Mouse (Mus musculus) hindbrain, embryonic 16.5 days (tissue): ENCODE measurements at regions not wholly inside any gene's neighbourhood (a gene's known extent, or its start where the extent isn't known, plus 50 kb on each side); places are given as distances from the start of the nearest gene placed in this dataset.
A peak's percentile ranks its signal among the peaks of the same experiment; 100 is the strongest.

Source experiments
- ATAC-seq: fragments of 200-750 bp; cut with Nextera tagmentation; 2 replicates; pipeline ENCODE4 v1.8.0; 2017; ENCODE audit warnings: moderate TSS enrichment, moderate library complexity
- H3K27ac ChIP-seq: fragments of 300-500 bp; sonication (generic); 2 replicates; pipeline ENCODE4 v1.5.1; 2014; ENCODE audit warnings: low read depth, mild to moderate bottlenecking, control low read depth, low read length, moderate library complexity
- H3K27me3 ChIP-seq: fragments of 300-500 bp; sonication (generic); replicated peaks from 2 replicates; pipeline ENCODE4 v1.6.1; 2014; ENCODE audit warnings: low read length; ENCODE audit not compliant: control insufficient read depth, insufficient read depth
- H3K36me3 ChIP-seq: fragments of 300-500 bp; sonication (generic); 2 replicates; pipeline ENCODE4 v1.6.1; 2014; ENCODE audit warnings: mild to moderate bottlenecking, low read length, moderate library complexity, mixed read lengths; ENCODE audit not compliant: control insufficient read depth, insufficient read depth
- H3K4me1 ChIP-seq: fragments of 300-500 bp; sonication (generic); 2 replicates; pipeline ENCODE4 v1.6.1; 2014; ENCODE audit warnings: low read depth, low read length; ENCODE audit not compliant: control insufficient read depth, insufficient read depth
- H3K4me2 ChIP-seq: fragments of 300-500 bp; sonication (generic); 2 replicates; pipeline ENCODE4 v1.6.1; 2014; ENCODE audit warnings: mild to moderate bottlenecking, low read length, control low read depth, moderate library complexity
- H3K4me3 ChIP-seq: fragments of 300-500 bp; sonication (generic); 2 replicates; pipeline ENCODE4 v1.5.1; 2014; ENCODE audit warnings: mild to moderate bottlenecking, low read length, control low read depth, moderate library complexity
- H3K9ac ChIP-seq: fragments of 300-500 bp; sonication (generic); 2 replicates; pipeline ENCODE4 v1.6.1; 2014; ENCODE audit warnings: low read depth, mild to moderate bottlenecking, control low read depth, low read length, moderate library complexity
- H3K9me3 ChIP-seq: fragments of 300-500 bp; sonication (generic); 2 replicates; pipeline ENCODE4 v1.6.1; 2014; ENCODE audit warnings: mild to moderate bottlenecking, low read length, moderate library complexity; ENCODE audit not compliant: control insufficient read depth
- WGBS: fragments of 180-500 bp; shearing (Covaris S2); extraction: QIAGEN DNeasy Blood & Tissue Kit; methylation state at CpG from one replicate; pipeline ENCODE4 v1.1.7; 2014; 5-methylcytosine and 5-hydroxymethylcytosine counted together

GRCm38 (mm10) chr4:54282934-54283333 lies 457.1 kb downstream of the Tmem38b start:
- Histone ChIP-seq H3K4me3 (no peak overlapping the region), H3K27me3 (no peaks in the 10 kb centered on the region), H3K4me2 (no peak overlapping the region), H3K27ac (no peak overlapping the region), H3K36me3 (no peaks in the 10 kb centered on the region), H3K4me1 (no peaks in the 10 kb centered on the region), H3K9ac (no peak overlapping the region), H3K9me3 (no peaks in the 10 kb centered on the region)
- 93% methylated on average over 13 of the region's 13 CpGs for WGBS
- ATAC-seq: no peak

DNA sequence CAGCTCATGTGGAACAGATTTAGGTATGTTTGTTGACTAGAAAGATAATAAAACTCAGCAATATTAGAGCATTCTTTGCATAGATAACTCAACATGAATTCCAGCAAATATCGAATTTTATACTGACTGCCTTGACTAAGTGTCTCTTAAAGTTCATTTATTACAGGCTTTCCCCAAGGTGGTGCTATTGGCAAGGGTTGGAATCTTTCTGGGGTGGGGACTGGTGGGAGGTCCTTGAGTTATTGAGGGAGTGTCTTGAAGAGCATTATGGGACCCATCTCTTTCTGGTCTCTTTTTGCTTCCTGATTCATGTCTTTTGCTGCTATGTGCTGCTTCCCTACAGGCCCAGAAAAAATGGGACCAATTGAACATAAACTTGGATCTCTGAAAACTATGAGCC lies 488.0 kb downstream of the Tmem38b start:
- ATAC-seq: no peak
- Histone ChIP-seq H3K9ac (no peak overlapping the region), H3K9me3 (no peaks in the 10 kb centered on the region), H3K36me3 (no peaks in the 10 kb centered on the region), H3K4me2 (no peak overlapping the region), H3K27me3 (no peaks in the 10 kb centered on the region), H3K4me3 (no peak overlapping the region), H3K27ac (no peak overlapping the region), H3K4me1 (no peaks in the 10 kb centered on the region)
- WGBS: 86% methylated on average over 1 of the region's 1 CpGs

DNA sequence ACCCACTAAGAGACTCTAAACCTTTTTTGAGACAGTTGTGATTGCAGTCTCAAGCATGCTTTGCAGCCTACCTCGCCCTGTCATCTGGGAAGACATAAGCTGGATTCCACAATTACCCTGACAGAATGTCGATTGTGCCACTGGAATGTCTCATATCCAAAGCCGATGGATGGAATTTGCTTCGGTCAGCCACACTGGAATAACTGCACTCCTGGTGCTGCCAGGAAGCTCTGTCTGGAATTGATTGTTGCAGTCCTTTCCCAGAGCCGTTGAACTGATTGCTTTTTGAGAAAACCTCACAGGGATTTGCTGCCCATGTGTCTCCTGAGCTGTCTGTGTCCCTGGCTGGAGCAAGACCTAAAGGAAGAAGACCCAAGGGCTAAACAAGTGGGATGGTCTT lies 499.0 kb downstream of the Tmem38b start:
- H3K27me3 ChIP-seq: no peaks in the 10 kb centered on the region
- peaks cover 8% of the 10 kb centered on the region for H3K4me1 ChIP-seq
- ATAC-seq: no peak
- H3K4me3 ChIP-seq: no peak overlapping the region
- H3K9me3 ChIP-seq: no peaks in the 10 kb centered on the region
- no peak overlapping the region for H3K27ac ChIP-seq
- 67% methylated on average over 5 of the region's 5 CpGs for WGBS
- no peak overlapping the region for H3K4me2 ChIP-seq
- H3K36me3 ChIP-seq: no peaks in the 10 kb centered on the region
- H3K9ac ChIP-seq: no peak overlapping the region

GRCm38 (mm10) chr4:54328273-54328672 lies 502.4 kb downstream of the Tmem38b start:
- 57% methylated on average over 5 of the region's 5 CpGs for WGBS

DNA sequence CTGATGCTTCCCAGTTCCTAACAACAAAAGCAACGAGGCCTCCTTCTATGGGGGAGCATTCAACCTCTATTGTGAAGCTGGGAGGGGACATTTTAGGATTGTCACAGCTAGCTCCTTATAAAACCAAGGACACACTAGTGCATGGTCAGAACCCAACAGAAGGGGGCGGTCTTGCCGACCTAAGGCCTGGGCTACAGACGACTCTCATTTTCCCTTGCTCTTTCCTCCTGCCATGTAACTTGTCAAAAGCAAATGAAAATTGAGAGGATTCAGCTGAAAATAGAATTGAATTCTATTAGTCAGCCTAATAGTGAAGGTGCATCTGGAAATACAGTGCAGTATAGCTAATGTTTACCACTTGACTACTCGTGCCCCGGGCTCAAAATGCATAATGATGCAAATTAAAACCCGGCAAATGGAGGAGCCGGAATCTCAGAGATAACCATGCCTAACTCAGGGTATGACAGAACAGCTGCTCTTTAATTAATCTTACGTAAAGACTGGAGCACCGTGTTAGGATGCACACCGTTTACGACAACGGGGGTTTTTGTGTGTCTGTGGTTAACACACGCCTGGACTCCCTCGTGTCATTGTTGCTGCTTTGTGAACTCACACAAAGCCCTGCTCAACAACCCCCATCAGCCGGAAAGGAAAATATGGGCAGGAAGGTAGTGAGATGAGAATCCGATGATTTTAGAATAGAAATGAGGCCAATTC lies 503.0 kb downstream of the Tmem38b start:
- H3K27ac ChIP-seq: no peak overlapping the region; the same call in 1 of the 2 replicates
- peak overlapping the region; percentile 42 for H3K4me2 ChIP-seq
- H3K9me3 ChIP-seq: no peaks in the 10 kb centered on the region
- 29% methylated on average over 17 of the region's 17 CpGs for WGBS
- no peaks in the 10 kb centered on the region for H3K27me3 ChIP-seq
- no peaks in the 10 kb centered on the region for H3K36me3 ChIP-seq
- ATAC-seq: peak; percentile 63
- H3K4me1 ChIP-seq: peaks cover 8% of the 10 kb centered on the region
- H3K4me3 ChIP-seq: no peak overlapping the region
- H3K9ac ChIP-seq: peak overlapping the region; percentile 44; the same call in 1 of the 2 replicates

More at GRCm38 (mm10) chr4:54328273-54328672, 502.4 kb downstream of the Tmem38b start:
- Histone ChIP-seq H3K36me3 (no peaks in the 10 kb centered on the region), H3K27ac (no peak overlapping the region), H3K9me3 (no peaks in the 10 kb centered on the region), H3K27me3 (no peaks in the 10 kb centered on the region), H3K4me1 (peaks cover 8% of the 10 kb centered on the region), H3K4me2 (no peak overlapping the region), H3K4me3 (no peak overlapping the region), H3K9ac (no peak overlapping the region)
- ATAC-seq: no peak

DNA sequence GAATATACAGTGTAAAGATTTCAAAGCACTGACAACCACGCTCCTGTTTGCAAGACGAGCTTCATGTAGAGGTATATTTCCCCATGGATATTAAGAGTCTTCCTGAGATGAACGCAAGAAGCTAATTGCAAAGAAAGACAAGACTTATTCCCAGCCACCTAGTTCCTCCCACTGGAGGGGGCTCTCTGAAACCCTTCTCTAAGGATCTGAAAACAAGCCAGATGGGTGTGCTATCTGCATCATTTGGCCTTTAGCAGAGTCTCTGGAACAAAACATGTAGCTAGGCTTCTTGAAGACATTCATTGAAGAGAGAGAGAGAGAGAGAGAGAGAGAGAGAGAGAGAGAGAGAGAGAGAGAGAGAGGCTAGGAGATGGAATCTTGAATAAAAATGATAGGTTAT lies 504.8 kb downstream of the Tmem38b start:
- 60% methylated on average over 3 of the region's 3 CpGs for WGBS
- Histone ChIP-seq H3K9ac (no peak overlapping the region), H3K4me1 (peaks cover 8% of the 10 kb centered on the region)

GRCm38 (mm10) chr4:54331588-54332211 lies 505.9 kb downstream of the Tmem38b start:
- H3K9ac ChIP-seq: no peak overlapping the region
- no peak overlapping the region for H3K4me2 ChIP-seq
- H3K27ac ChIP-seq: 0 out of 2 replicates have a peak overlapping the region, but pooled peaks have one; percentile 4
- WGBS: 25% methylated on average over 12 of the region's 12 CpGs
- H3K27me3 ChIP-seq: no peaks in the 10 kb centered on the region
- H3K36me3 ChIP-seq: no peaks in the 10 kb centered on the region
- ATAC-seq: peak; percentile 78
- H3K9me3 ChIP-seq: no peaks in the 10 kb centered on the region
- peaks cover 8% of the 10 kb centered on the region for H3K4me1 ChIP-seq
- H3K4me3 ChIP-seq: no peak overlapping the region

More for the DNA sequence above, 504.8 kb downstream of the Tmem38b start:
- H3K27me3 ChIP-seq: no peaks in the 10 kb centered on the region
- no peak overlapping the region for H3K4me2 ChIP-seq
- no peak for ATAC-seq
- H3K36me3 ChIP-seq: no peaks in the 10 kb centered on the region
- no peak overlapping the region for H3K4me3 ChIP-seq
- H3K27ac ChIP-seq: no peak overlapping the region
- H3K9me3 ChIP-seq: no peaks in the 10 kb centered on the region

DNA sequence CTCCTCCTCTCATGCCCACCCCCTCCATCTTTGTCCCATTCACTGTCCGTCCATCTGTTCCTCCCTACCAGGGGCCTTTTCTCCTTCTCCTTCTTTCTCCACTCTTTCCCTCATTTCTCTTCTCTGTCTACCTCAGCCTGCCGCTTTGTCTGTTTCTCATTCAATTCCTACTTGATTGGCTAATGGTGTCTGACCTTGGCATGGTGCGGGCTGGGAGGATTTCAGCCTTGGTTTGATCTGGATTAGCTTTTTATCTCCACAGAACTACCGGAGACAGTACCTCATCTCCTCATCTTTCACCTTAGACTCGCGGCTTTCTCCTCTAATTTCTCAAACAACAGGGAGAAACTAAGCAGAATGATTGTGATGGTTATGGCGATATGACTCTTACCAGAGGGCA lies 506.4 kb downstream of the Tmem38b start:
- Histone ChIP-seq H3K4me1 (peaks cover 8% of the 10 kb centered on the region), H3K4me2 (no peak overlapping the region), H3K36me3 (no peaks in the 10 kb centered on the region), H3K4me3 (no peak overlapping the region), H3K27me3 (no peaks in the 10 kb centered on the region), H3K27ac (no peak overlapping the region), H3K9ac (no peak overlapping the region), H3K9me3 (no peaks in the 10 kb centered on the region)
- WGBS: 58% methylated on average over 7 of the region's 7 CpGs
- no peak for ATAC-seq

- Histone ChIP-seq H3K36me3 (no peaks in the 10 kb centered on the region), H3K9me3 (no peaks in the 10 kb centered on the region), H3K9ac (no peak overlapping the region), H3K4me1 (no peaks in the 10 kb centered on the region), H3K27me3 (no peaks in the 10 kb centered on the region), H3K27ac (no peak overlapping the region), H3K4me3 (no peak overlapping the region), H3K4me2 (no peak overlapping the region)
- WGBS: 47% methylated on average over 1 of the region's 1 CpGs
- ATAC-seq: no peak
These were observed 512.7 kb downstream of the Tmem38b start for GRCm38 (mm10) chr4:54338556-54338955.
